Mouse (Mus musculus): ENCODE measurements around the gene 4931422A03Rik. TPM values are rescaled to one million over a fixed set of nuclear protein-coding genes. Genes with fewer than 3 reads are reported as not detected.

Gene 4931422A03Rik
- total and polyA plus RNA-seq, 3 experiments: 0.50 to 4.9 TPM; not detected in 1

GRCm38 (mm10) chr2:103970791-103971649, 57.1 kb downstream of the 4931422A03Rik start:
- H3K4me1 ChIP-seq (ENCODE audit: control insufficient read depth in 1 of 2, insufficient read depth in 2 of 2, low read length in 2 of 2): peaks cover 13 to 14% of the 10 kb centered on the region in 2 experiments
- peaks cover 73% of the 10 kb centered on the region for H3K79me2 ChIP-seq (ENCODE audit: control insufficient read depth, insufficient read depth, low read length, poor library complexity)
- H3K27me3 ChIP-seq (ENCODE audit: control insufficient read depth in 1 of 2, insufficient read depth in 2 of 2, low read length in 2 of 2): no peaks in the 10 kb centered on the region
- peak overlapping the region; percentile 86 to 97 for H3K4me3 ChIP-seq (ENCODE audit: control insufficient read depth in 1 of 2, insufficient read depth in 1 of 2, low read depth in 2 of 2, low read length in 2 of 2)
- no peaks in the 10 kb centered on the region for H3K9me3 ChIP-seq (replicated peaks; ENCODE audit: insufficient read depth, low read length)
- peak; percentile 50 for DNase-seq (ENCODE audit: low read depth, low spot score)
- TF ChIP-seq TBP (IDR thresholded peaks at IDR 0.05; ENCODE audit: low read depth, low read length): peak; percentile 48
- TF ChIP-seq RAD21 (IDR thresholded peaks at IDR 0.05; ENCODE audit: low read depth, low read length): no peak
- peak; percentile 34 for TF ChIP-seq ZNF384 (IDR thresholded peaks at IDR 0.05; ENCODE audit: low read depth, low read length)
- no peak for TF ChIP-seq NRF1 (IDR thresholded peaks at IDR 0.05; ENCODE audit: insufficient read depth, low read depth, low read length, poor library complexity, severe bottlenecking)
- 0 out of 4 replicates have a peak, but pooled peaks of 1 of the 2 experiments have one; percentile 39 for TF ChIP-seq POLR2A (IDR thresholded peaks at IDR 0.05; ENCODE audit: control insufficient read depth in 1 of 2, insufficient read depth in 1 of 2, low read depth in 1 of 2, low read length in 2 of 2, poor library complexity in 1 of 2)
- 0 out of 2 replicates have a peak, but pooled peaks have one; percentile 13 for TF ChIP-seq MXI1 (IDR thresholded peaks at IDR 0.05; ENCODE audit: low read depth, low read length)
- peaks cover 22 to 38% of the 10 kb centered on the region in 2 experiments for H3K36me3 ChIP-seq (ENCODE audit: control insufficient read depth in 1 of 2, insufficient read depth in 2 of 2, low read length in 2 of 2)
- H3K27ac ChIP-seq (ENCODE audit: control insufficient read depth, low read depth, low read length): peak overlapping the region; percentile 93
- H3K9ac ChIP-seq (ENCODE audit: control insufficient read depth, low read depth, low read length, poor library complexity, severe bottlenecking): peak overlapping the region; percentile 98

DNA sequence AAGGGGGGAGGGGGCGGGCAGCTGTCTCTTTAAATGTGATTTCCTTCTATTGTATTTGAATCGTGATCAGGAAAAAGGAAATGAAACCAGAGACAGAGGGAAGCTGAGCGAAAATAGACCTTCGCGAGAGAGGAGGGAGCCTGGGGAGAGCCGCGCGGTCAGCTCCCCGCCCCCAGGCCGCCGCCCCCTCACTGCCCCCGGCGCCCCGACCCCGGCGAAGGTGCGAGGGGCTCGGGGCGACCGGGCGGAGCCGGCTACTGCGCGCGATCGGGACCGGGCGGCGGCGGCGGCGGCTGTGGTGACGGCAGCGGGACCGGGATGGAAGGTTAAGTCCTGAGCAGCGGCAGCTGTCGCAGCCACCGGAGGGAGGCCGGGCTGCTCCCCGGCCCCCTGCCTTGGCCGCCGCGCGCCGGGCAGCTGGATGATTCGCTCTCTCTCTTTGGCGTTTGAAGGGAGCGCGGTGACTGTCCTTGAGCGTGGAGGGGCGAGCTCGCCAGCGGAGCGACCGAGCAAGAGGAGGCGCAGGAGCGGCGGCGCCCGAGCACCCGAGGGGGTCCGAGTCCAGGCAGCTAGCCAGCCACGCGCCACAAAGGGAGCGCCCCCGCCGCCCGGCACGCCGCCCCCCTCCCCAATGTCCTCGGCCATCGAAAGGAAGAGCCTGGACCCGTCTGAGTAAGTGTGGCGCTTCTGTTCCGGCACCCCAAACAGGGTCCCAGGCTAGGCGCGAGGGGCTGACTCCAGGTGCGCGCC, 57.9 kb downstream of the 4931422A03Rik start:
- Histone ChIP-seq H3K79me2 (ENCODE audit: control insufficient read depth, insufficient read depth, low read length, poor library complexity) (peaks cover 80% of the 10 kb centered on the region), H3K27ac (ENCODE audit: control insufficient read depth, low read depth, low read length) (peak overlapping the region; percentile 93), H3K9ac (ENCODE audit: control insufficient read depth, low read depth, low read length, poor library complexity, severe bottlenecking) (peak overlapping the region; percentile 98), H3K36me3 (ENCODE audit: control insufficient read depth in 1 of 2, insufficient read depth in 2 of 2, low read length in 2 of 2) (peaks cover 19 to 44% of the 10 kb centered on the region in 2 experiments), H3K4me1 (ENCODE audit: control insufficient read depth in 1 of 2, insufficient read depth in 2 of 2, low read length in 2 of 2) (peaks cover 18 to 21% of the 10 kb centered on the region in 2 experiments), H3K9me3 (replicated peaks; ENCODE audit: insufficient read depth, low read length) (no peaks in the 10 kb centered on the region), H3K27me3 (ENCODE audit: control insufficient read depth in 1 of 2, insufficient read depth in 2 of 2, low read length in 2 of 2) (no peaks in the 10 kb centered on the region), H3K4me3 (ENCODE audit: control insufficient read depth in 1 of 2, insufficient read depth in 1 of 2, low read depth in 2 of 2, low read length in 2 of 2) (peak overlapping the region; percentile 86 to 97)
- TF ChIP-seq UBTF (IDR thresholded peaks at IDR 0.05; ENCODE audit: borderline replicate concordance, insufficient read depth, low read depth, low read length) (0 out of 2 replicates have a peak, but pooled peaks have one; percentile 42), MXI1 (IDR thresholded peaks at IDR 0.05; ENCODE audit: low read depth, low read length) (0 out of 2 replicates have a peak, but pooled peaks have one; percentile 14), CTCF (IDR thresholded peaks at IDR 0.05 in 2 of 3, conservative IDR thresholded peaks at IDR 0.05 in 1 of 3; ENCODE audit: control insufficient read depth in 1 of 3, insufficient read depth in 1 of 3, low read depth in 2 of 3, low read length in 3 of 3, poor library complexity in 1 of 3, severe bottlenecking in 1 of 3) (no peak), SIN3A (IDR thresholded peaks at IDR 0.05; ENCODE audit: low read length) (peak; percentile 23), USF1 (IDR thresholded peaks at IDR 0.05; ENCODE audit: low read depth, low read length) (no peak), ZNF384 (IDR thresholded peaks at IDR 0.05; ENCODE audit: low read depth, low read length) (peak; percentile 81; the same call in 1 of the 2 replicates), TBP (IDR thresholded peaks at IDR 0.05; ENCODE audit: low read depth, low read length) (no peak), ZC3H11A (IDR thresholded peaks at IDR 0.05; ENCODE audit: low read depth, low read length) (no peak)
- peak; percentile 54 for DNase-seq (ENCODE audit: low read depth, low spot score)
